Mouse (Mus musculus) liver, adult 2 months (tissue): ENCODE data around the gene Pemt.

ENCODE experiments used
- CTCF ChIP-seq: fragments of 200-500 bp; IDR thresholded peaks from 2 replicates; pipeline ENCODE4 v1.5.1; 2011; ENCODE audit warnings: low read depth, low read length, control low read depth
- POLR2A ChIP-seq: fragments of 200-500 bp; IDR thresholded peaks from 2 replicates; pipeline ENCODE4 v1.6.1; 2011; ENCODE audit warnings: low read length, control low read depth; ENCODE audit not compliant: insufficient read depth; ENCODE audit errors: extremely low read depth

- TF ChIP-seq POLR2A = no peak
- no peak for TF ChIP-seq CTCF
These were observed 56.9 kb downstream of the Pemt start for GRCm38 (mm10) chr11:59989406-59989805.
